Mouse (Mus musculus) testis, adult 2 months (tissue): ENCODE results near the gene Gdi2. TPM values are rescaled to one million over a fixed set of nuclear protein-coding genes. Genes with fewer than 3 reads are reported as not detected.
A peak's percentile ranks its signal among the peaks of the same experiment; 100 is the strongest.
"Not testable (repeated sequence)": the region's sequence is repeated elsewhere in the genome, so short reads cannot be mapped to it uniquely, and the experiment has no call there.

Experiments
- H3K27ac ChIP-seq: fragments of 200-500 bp; 2 replicates; pipeline ENCODE4 v1.5.1; 2012; ENCODE audit warnings: low read depth, low read length; ENCODE audit not compliant: control insufficient read depth, insufficient read depth
- H3K27me3 ChIP-seq: fragments of 200-500 bp; 2 replicates; pipeline ENCODE4 v1.6.1; 2012; ENCODE audit warnings: mild to moderate bottlenecking, low read length, moderate library complexity; ENCODE audit not compliant: control insufficient read depth, insufficient read depth
- H3K36me3 ChIP-seq: fragments of 200-500 bp; 2 replicates; pipeline ENCODE4 v1.6.1; 2012; ENCODE audit warnings: mild to moderate bottlenecking, low read length; ENCODE audit not compliant: control insufficient read depth, insufficient read depth
- H3K4me1 ChIP-seq: fragments of 200-500 bp; 2 replicates; pipeline ENCODE4 v1.6.1; 2012; ENCODE audit warnings: low read length; ENCODE audit not compliant: control insufficient read depth, insufficient read depth
- H3K4me3 ChIP-seq: fragments of 200-500 bp; 2 replicates; pipeline ENCODE4 v1.5.1; 2012; ENCODE audit warnings: low read depth, mild to moderate bottlenecking, low read length, moderate library complexity, mixed read lengths; ENCODE audit not compliant: control insufficient read depth
- CTCF ChIP-seq: fragments of 200-500 bp; IDR thresholded peaks from 2 replicates; pipeline ENCODE4 v1.5.1; 2012; ENCODE audit warnings: low read depth, mild to moderate bottlenecking, inconsistent platforms, low read length, moderate library complexity; ENCODE audit not compliant: control insufficient read depth, insufficient read depth, insufficient replicate concordance
- POLR2A ChIP-seq: fragments of 200-500 bp; IDR thresholded peaks from 2 replicates; pipeline ENCODE4 v1.6.1; 2012; ENCODE audit warnings: low read depth, mild to moderate bottlenecking, inconsistent platforms, low read length, moderate library complexity; ENCODE audit not compliant: control insufficient read depth
- polyA plus RNA-seq: library from polyadenylated mRNA; depleted of rRNA; stranded (reverse); fragments of >200 nt; gene quantifications from 2 replicates; pipeline ENCODE4 v1.2.3, GENCODE M21; 2012; rRNA removed

Gdi2 gene
- 214 TPM in 2 replicates for polyA plus RNA-seq

- Histone ChIP-seq H3K27me3 (no peaks in the 10 kb centered on the region), H3K36me3 (no peaks in the 10 kb centered on the region), H3K27ac (peak within 1 kb of the TSS; percentile 99), H3K4me1 (peaks cover 8% of the 10 kb centered on the region), H3K4me3 (peak within 1 kb of the TSS; percentile 100)
- peak; percentile 72 for TF ChIP-seq POLR2A
- TF ChIP-seq CTCF = no peak
Observed at GRCm38 (mm10) chr13:3537594-3538222, at the start of gene Gdi2. Gene Gdi2, plus strand, starts transcription at chr13:3538063.

GRCm38 (mm10) chr13:3495526-3495925 is 42.3 kb upstream of the Gdi2 start:
- no peaks in the 10 kb centered on the region for H3K4me1 ChIP-seq
- H3K4me3 ChIP-seq = no peak overlapping the region
- H3K27me3 ChIP-seq = no peaks in the 10 kb centered on the region
- H3K36me3 ChIP-seq = no peaks in the 10 kb centered on the region
- no peak for TF ChIP-seq CTCF
- no peak for TF ChIP-seq POLR2A
- no peak overlapping the region for H3K27ac ChIP-seq

- not testable (repeated sequence) for H3K36me3 ChIP-seq, H3K27ac ChIP-seq, H3K27me3 ChIP-seq, H3K4me1 ChIP-seq, H3K4me3 ChIP-seq
Observed at GRCm38 (mm10) chr13:3501014-3501413, 36.8 kb upstream of the Gdi2 start.

- H3K27me3 ChIP-seq, H3K27ac ChIP-seq, H3K4me3 ChIP-seq, H3K36me3 ChIP-seq, H3K4me1 ChIP-seq: not testable (repeated sequence)
Observed at GRCm38 (mm10) chr13:3515351-3515750, 22.5 kb upstream of the Gdi2 start.

GRCm38 (mm10) chr13:3519357-3519756 is 18.5 kb upstream of the Gdi2 start:
- H3K36me3 ChIP-seq, H3K27ac ChIP-seq, H3K4me1 ChIP-seq, H3K4me3 ChIP-seq, H3K27me3 ChIP-seq: not testable (repeated sequence)

GRCm38 (mm10) chr13:3519994-3520393 is 17.9 kb upstream of the Gdi2 start:
- not testable (repeated sequence) for H3K27me3 ChIP-seq, H3K4me1 ChIP-seq, H3K4me3 ChIP-seq, H3K36me3 ChIP-seq, H3K27ac ChIP-seq

GRCm38 (mm10) chr13:3523459-3523858 is 14.4 kb upstream of the Gdi2 start:
- Histone ChIP-seq H3K27me3 (no peaks in the 10 kb centered on the region), H3K36me3 (no peaks in the 10 kb centered on the region), H3K27ac (no peak overlapping the region), H3K4me3 (no peak overlapping the region), H3K4me1 (no peaks in the 10 kb centered on the region)
- TF ChIP-seq POLR2A (no peak), CTCF (no peak)

- Histone ChIP-seq H3K27ac (no peak overlapping the region), H3K36me3 (no peaks in the 10 kb centered on the region), H3K4me3 (no peak overlapping the region), H3K4me1 (no peaks in the 10 kb centered on the region), H3K27me3 (no peaks in the 10 kb centered on the region)
- TF ChIP-seq CTCF = no peak
Observed at GRCm38 (mm10) chr13:3523946-3524345, 13.9 kb upstream of the Gdi2 start.
